ENCODE assay signal across 1 mouse cellular context in genomic region chr7:100465656-100466309, GRCm38 (mm10).
TF ChIP-seq lines count a peak whose summit lies in the region.

No protein-coding gene starts in this region.

TF ChIP-seq in MEL, 35 proteins besides CTCF, POLR2A, EP300 and RAD21 (continued from another document):
- TF ChIP-seq BHLHE40 (IDR thresholded peaks at IDR 0.05; ENCODE audit: borderline replicate concordance, low read depth, low read length) (no peak), ZC3H11A (IDR thresholded peaks at IDR 0.05; ENCODE audit: low read depth, low read length) (no peak), MYC (IDR thresholded peaks at IDR 0.05; ENCODE audit: low read depth, low read length) (no peak), TCF12 (IDR thresholded peaks at IDR 0.05; ENCODE audit: low read depth, low read length) (no peak), MYB (IDR thresholded peaks at IDR 0.05; ENCODE audit: low read depth, low read length) (no peak), ZMIZ1 (IDR thresholded peaks at IDR 0.05; ENCODE audit: low read depth, low read length) (no peak), HCFC1 (IDR thresholded peaks at IDR 0.05; ENCODE audit: low read depth, low read length) (no peak), GABPA (IDR thresholded peaks at IDR 0.05; ENCODE audit: low read depth, low read length) (no peak)
